Mouse (Mus musculus) erythroblast, adult 5-6 weeks (primary cell): Measurements from ENCODE around the gene Papln. TPM values are rescaled to one million over a fixed set of nuclear protein-coding genes. Genes with fewer than 3 reads are reported as not detected.

Experiments
- ATAC-seq: replicated peaks from 2 replicates; pipeline ENCODE4 v1.8.0; 2016; ENCODE audit warnings: moderate number of reproducible peaks, mild to moderate bottlenecking, moderate TSS enrichment, inconsistent platforms; ENCODE audit not compliant: poor library complexity, low FRiP score, severe bottlenecking
- total RNA-seq, 2 experiments: library from RNA; stranded (forward) in 1 of 2; stranded (reverse) in 1 of 2; fragments of 150-400 nt in 1 of 2; fragments of 200-764, 138-1000 nt in 1 of 2; gene quantifications; 2 replicates each; pipeline versions ENCODE4 v1.2.3 to v1.2.4; 2015 to 2017; ENCODE audit warnings: low replicate concordance in 2 of 2

The Papln gene
- total RNA-seq, 2 experiments from 2014 or later: not detected

DNA sequence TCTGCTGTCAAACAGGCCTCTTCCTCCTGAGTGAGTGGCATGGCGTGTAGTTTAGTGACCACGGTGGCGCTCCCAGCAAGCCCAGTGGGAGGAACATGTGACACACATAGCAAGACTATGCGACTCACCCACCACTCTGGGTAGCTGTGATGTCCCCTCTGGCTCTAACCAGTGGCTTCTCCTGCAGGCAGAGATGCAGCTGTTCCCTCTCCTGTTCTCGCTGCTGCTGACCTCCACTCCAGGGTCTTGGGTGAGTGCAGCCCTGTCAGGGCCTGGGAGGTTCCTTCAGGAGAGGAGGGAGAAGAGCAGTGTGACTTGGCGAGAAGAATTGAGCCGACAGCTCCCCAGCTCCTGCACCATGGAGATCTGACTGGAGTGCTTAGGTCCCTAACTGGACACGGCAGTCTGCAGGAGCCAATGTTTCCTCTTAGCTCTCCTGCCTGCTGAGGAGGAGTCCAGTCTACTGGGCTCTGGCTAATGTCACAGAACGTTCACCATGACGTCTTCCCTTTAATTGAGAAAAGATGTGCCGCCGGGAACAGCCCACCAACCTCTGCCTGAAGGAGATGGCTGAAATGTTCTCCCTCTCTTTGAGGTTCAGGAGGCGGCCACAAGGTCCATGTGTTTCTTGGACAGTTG, 2.6 kb downstream of the Papln start:
- no peak for ATAC-seq

DNA sequence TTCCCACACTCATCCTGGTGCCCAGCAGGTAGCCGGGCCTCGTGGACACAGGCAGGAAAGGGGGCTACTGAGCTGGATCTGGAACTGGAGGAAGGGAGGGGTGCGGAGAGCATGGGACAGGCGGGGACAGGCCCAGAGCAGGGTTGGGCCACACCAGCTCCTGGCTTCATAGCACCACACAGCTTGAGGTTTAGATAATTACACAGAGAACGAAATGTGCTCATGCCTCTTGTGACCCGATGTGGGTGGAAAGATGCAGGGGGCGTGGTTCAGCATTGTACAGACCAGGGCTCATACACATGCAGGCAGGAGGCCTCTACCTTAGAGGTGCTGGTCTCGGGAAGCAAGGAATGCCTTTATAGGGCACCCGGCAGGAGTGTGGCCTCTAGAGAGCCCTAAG, 4.4 kb downstream of the Papln start:
- ATAC-seq: no peak

DNA sequence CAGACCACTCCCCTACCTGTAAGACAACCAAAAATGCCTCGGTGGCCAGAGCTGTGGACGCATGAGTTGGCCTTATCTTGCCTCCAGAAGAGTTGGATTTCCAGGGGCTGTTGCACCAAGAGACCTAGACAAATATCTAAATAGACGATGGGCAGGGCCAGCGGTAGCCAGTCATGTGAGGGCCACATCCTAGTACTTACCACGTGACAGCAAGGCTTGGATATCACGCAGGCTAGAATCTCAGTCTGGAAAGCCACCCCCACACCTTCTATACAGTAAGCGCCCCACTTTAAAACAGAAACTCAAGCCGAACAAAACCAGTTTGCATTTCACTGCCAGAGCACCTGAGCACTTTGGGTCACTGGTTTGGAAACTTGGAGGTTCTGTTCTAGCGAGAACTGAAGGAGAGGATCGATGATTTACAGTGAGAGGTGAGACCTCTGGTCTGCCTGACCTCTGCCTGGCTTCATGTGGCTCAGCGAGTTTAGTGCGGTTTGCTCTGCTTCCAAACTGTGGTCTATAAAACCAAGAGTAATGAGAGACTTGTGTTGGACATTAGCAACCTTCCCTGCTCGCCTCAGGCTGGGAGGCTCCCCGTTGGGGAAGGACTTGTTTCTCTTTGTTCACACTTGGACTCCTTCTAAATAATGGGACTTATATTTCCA, 4.9 kb downstream of the Papln start:
- ATAC-seq: no peak

DNA sequence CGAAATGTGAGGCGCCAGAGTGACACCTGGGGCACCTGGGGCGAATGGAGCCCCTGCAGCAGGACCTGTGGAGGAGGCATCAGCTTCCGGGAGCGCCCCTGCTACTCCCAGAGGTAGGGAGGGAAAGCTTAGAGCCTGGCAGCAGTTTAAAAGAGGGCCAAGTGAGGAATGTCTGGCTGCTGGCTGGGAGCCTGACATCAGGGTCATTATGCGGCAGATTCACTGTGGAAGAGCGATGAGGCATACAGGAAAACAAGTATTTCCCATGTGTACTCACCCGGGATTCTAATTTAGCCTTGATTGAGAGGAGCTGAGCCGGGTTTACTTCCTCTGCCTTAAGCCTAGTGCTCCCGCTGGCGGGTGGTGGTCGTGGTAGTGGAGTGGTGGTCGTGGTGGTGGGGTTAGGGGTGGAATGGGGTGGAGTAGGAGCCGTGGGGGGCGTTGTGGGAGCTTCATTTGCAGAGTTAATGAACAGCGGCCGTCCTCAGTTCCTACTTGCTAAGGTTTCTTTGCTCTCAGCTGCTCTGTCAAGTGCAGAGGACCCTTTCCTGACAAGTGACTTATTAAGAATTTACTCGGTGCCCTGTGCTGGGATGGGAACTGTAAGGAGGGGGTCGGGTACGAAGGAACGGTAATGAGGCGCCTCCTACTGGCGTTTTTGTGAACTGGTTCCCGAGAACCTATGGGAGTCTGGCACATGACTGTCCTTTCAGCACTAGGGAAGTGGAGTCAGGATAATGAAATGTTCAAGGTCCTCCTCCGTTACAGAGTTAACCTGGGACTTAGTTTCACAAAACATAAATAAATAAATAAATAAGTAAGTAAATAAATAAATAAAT, 7.2 kb downstream of the Papln start:
- ATAC-seq: no peak

DNA sequence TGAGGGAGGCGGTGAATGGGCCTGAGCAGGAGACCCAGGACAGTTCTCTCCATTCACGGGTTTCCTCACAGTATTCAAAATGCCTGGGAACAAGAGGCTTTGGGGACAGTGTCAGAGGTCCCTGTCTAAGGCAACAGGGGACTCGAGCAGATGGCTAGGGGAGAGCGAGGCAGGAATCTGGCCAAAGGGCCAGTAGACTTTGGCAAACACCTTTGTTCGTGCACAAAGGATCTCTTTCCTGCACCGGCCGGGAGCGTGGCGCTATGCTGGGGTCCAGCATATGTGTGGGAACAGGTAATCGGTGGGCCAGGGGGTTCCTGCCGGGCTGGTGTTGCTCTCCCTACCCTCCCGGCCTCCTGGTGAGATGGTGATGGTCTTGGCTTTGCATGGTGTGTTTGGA, 12.2 kb downstream of the Papln start:
- no peak for ATAC-seq

DNA sequence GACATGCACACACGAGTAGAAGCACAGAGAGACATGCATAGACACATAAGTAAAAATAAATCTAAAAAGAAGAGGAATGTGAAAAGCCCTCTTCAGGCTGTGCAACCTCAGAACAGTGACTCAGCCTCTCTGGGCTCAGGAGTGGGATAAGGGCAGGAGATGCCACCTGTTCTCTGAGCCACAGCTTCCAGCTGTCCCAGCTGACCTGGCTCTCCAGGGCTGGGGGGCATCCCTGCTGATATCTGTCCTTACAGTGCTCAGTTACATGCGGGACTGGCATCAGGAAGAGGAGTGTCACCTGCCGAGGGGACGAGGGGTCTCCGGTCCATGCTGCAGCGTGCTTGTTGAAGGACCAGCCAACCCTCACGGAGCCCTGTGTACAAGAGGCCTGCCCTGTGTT, 13.3 kb downstream of the Papln start:
- no peak for ATAC-seq

DNA sequence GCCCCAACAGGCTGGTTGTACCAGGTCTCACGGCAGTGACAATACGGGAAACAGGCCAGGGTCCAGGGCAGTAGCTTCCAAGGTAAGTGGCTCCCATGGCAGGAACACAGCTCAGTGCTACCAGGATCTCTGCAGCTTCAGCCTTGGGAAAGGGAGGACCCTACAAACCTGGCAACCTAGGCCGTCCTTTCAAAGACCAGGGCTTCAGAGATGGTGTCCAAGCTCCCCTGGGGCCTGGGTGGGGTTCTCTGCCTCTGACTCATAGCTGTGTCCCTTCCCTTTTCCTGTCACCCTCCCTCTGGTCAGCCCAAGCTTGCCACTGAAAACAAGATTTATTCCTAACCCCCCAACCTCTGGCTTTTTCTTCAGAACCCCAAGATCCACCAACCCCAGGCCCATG, 16.7 kb downstream of the Papln start:
- no peak for ATAC-seq

DNA sequence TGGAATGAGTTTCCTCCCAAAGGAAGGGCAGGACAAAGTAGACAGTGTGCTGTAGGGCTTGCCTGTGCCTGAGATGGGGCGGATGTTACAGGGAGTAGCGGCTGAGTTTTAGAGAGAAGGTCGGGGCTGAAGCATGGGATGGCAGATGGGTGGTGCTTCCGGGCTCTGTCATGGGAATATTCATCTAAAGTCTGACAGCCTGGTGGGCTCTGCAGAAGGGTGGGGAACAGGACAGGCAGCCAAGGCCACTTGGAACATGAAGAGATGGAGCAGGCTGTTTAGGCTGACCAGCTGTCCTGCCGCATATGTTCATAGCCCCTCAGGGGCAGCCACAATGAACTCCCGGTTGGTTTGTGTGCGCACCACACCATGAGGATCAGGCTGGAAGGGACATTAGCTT, 17.8 kb downstream of the Papln start:
- no peak for ATAC-seq

DNA sequence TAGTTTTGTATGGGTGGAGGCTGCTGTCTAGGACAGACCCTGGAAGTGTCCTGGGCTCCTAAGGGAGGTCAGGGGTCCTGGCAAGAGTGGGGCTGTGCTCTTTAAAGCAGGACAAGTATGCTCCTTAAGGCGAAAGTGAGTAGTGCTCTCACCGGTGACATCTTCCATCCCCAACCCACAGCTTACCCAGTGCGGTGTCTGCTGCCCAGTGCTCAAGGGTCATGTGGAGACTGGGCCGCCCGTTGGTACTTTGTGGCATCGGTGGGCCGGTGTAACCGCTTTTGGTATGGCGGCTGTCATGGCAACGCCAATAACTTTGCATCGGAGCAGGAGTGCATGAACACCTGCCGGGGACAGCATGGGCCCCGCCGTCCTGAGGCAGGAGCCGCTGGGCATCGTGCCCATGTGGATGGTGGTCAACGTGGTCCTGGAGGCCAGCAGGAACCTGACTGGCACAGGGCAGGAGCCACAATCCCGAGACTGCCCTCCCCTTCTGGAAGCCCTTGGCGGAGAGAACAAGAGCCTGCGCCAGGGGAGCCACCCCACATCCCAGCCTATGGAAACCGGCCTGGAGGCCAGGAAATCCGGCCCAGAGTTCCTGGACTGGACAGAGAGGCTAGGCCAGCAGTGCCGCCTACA, 18.3 kb downstream of the Papln start:
- no peak for ATAC-seq

DNA sequence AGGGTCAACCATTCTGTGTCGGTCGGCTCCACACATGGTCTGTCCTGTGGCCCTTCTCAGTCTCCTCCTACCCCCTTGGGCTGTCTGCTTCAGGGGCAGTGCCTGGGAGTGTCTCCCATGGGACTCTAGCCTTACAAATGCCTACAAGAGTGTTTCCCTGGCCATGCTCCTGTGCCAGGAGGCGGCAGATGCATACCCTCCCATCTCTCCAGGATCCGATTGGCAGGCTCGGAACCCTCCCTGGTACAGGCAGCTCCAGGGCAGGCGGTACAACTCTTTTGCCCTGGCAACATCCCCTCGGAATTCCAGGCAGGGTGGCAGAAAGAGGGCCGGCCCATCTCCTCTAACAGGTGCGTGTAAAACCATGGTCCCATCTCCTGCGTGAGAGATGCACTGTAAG, 19.2 kb downstream of the Papln start:
- ATAC-seq: no peak

DNA sequence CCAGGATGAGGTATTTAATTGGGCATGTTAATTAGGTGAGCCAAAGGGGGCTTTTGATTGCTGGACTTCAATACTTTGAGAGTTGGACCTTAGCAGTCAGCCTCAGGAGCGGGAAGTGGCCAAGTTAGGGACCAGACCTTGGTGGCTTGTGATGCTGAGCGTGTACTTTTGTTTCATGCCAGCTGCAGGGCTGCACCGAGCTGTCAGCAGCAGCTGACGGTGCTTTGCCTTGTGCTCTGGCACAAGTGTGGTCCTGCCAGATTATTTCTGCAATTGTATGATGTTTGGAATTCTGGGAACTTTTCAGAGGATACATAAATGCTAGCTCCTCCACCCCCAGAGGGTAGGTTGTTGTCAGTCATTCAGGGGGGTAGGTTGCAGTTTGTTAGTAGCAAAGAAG, 21.9 kb downstream of the Papln start:
- ATAC-seq: no peak

DNA sequence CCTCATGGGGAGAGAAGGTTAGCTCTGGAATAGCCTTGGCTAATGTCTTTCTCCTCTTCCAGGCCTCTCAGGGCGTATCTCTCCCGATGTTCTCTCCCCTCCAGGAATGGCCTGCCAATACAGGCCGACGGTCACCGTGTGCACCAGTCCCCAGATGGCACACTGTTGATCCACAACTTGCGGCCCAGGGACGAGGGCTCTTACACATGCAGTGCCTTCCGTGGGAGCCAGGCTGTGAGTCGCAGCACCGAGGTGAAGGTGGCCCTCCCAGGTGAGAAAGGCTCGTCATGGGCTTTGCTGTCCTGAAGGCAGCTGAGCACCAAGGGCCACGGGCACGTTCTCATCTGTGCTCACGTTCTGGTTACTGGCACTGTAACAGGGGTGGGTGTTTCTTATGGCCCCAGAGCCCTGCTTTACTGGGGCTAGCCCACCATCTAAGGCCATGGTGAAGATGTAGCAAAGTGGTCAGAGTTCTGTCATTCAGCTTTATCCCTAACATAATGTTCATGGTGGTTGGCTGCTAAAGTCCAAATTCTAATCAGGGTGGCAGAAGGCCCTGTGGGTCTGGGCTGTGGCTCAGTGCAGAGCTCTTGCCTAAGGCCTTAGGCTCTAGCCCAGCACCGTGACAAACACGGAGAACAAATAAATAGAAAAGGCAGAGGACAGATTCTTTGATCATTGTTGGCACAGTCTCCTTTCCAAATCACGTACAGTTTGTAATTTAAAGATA, 25.8 kb downstream of the Papln start:
- ATAC-seq: no peak

DNA sequence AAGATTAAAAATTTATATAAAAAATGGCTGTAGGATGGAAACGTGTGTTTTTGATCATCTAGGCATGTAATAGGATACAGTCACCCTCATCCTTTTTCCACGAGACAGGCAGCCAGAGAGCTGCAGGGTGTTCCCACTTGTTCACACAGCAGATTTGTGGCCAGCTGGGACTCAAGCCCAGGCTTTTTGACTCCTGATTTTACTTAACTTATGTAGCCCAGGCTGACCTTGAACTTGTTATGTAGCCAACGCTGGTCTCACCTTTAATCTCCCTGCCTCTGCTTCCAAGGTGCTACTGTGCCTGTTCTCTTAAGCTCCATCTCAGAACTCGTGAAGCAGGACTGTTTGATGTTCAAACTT, 26.3 kb downstream of the Papln start:
- no peak for ATAC-seq

DNA sequence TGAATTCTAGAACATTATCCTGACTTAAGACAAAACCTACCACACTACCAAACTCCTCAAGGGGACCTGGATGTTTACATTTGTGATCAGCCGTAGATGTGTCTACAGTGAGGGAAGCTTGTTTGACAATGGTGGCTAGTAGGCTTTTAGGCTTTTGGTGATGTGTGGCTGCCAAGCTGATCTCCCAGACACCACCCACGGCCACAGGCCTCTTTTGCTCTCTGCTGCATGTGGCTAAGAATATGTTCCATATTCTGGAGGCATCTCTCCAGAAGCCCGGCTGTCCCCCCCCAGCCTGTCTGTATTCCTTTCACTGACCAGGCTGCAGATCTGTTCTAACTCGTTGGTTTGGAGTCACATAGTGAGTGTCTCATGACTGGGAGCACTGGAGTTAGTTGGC, 27.3 kb downstream of the Papln start:
- ATAC-seq: no peak

DNA sequence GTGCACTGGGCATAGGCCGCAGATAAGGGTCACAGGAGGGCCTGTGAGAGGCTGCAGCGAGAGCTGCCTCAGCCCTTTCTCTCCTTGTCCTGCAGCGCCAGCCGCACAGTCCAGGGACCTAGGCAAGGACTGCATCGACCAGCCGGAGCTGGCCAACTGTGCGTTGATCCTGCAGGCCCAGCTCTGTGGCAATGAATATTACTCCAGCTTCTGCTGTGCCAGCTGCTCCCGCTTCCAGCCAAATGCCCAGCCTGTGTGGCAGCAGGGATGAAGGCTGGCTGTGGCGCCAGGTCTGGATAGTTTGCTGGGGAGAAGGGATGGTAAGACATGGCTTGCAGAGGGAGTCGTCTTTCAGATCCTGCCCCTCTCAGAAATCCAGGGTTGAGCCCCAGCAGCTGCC, 28.3 kb downstream of the Papln start:
- ATAC-seq: no peak

DNA sequence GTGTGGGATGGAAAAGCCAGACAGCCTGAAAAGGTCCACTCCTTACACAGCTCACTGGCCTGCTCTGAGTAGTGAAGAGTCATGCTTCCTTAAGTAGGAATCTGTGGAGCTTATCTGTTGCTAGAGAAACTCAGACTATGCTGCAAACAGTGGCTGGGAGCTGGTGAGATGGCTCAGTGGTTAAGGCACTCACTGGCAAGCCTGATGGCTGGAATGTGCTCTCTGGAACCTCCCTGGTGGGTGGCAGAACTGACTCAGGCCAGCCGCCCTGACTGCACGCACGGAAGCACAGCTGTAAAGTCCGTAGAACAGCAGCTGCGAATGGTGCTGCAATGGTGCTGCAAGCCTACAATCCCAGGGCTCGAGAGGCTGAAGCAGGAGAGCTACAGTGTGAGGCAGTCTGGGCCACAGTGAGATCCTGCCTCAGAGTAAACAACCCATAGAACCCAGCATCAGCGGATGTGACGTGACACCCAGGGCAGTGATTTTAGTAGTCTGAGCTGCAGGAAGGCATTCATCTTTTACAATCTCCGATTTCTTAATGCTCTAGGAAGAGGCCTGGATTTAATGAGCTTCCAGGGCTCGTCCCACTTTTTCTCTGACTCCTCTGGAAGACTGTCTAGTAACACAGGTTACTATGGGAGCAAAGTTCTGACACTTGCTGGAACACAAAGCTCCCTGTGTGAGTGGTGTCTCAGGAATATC, 29.4 kb downstream of the Papln start:
- no peak for ATAC-seq

DNA sequence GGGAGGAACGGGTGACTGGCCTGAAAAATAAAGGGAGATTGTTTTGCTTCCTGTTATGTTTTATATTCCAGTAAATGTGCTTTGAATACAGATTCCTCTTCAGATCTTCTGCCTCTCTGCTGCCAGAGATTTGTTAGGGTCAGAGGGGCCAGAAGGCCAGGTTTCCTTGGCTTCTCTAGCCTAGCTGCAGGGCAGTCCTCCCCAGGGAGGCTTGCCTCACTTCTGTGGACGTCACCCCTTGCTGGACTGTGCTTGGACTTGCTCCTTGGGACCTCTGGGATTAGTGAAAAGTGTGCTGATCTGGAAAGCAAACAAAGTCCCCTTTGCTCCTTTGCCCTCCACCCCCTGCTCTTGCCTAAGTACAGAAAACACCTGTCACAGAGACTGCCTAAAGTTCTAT, 31.6 kb downstream of the Papln start:
- no peak for ATAC-seq

DNA sequence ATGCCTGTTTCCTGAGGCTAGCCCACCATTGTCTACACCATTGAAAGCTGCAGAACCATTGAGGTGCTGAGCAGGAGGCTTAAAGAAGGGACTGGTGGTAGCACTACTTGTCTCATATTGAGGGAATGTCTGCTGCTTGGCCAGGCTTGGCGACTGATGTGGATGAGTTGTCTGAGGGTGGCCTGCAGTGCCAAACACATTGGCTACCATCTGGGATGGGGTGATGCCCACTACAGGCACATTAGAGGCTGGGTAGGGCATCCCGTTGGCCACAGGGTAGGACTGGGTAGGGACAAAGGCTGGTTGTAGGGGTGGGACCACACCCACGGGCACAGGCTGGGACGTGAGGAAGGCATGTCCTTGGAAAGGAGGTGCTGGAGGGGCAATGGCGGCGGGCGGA, 32.2 kb downstream of the Papln start:
- ATAC-seq: no peak

DNA sequence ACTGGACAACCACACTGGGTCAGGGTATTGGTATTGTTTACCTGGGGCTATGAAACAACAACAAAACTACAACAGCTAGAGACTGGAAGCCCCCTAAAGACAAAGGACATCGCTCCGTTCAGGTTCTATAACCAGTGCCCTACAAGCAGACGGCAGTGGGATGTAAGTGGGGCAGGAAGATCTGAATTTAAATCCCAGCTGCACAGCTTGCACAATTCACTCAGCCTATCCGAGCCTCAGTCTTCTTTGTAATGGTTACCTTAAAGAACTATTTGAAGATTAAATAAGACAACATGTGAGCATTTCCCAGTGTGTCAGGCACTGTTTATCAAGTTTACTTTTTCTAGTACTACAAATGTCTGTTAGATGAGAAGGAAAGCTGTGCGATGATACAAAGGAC, 34.9 kb downstream of the Papln start:
- no peak for ATAC-seq

DNA sequence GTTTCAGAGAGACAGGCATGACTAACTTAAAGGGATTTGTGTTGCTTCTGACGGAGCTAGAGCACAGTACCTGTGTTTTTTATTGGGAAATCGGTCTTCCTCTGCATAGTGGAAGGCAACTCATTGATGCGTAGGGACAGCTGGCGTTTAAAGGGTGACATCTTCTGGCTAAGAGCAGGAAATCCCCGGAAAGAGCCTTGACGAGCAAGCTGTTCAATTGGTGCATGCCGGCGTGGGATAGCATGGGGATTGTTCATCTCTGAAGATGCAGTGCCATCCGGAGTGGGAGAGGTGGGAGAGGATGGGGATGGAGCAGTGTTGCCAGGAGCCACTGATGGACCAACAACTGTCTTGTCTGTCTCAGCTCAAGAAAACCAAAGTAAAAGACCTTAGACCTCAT, 37.5 kb downstream of the Papln start:
- no peak for ATAC-seq
